In genomic region chr10:12922574-12923353, GRCm38 (mm10) we compare ENCODE assay signal across 8 mouse cellular contexts. TPM values are rescaled to one million over a fixed set of nuclear protein-coding genes. Genes with fewer than 3 reads are reported as not detected.
A peak's percentile ranks its signal among the peaks of the same experiment; 100 is the strongest.
DNase-seq lines count a peak whose midpoint lies in the region; ATAC-seq and TF ChIP-seq lines count a peak whose summit lies in the region.

No protein-coding gene starts in this region.

- CTCF ChIA-PET in Patski (lab: Charles Lee), result interaction anchor here (0.7 to 2.2 kb wide), 11 partner anchors 9 to 264 kb away, joined by 3 to 10 read pairs (median 4); partner anchors contain the start of gene Stx11

- H3K36me3 ChIP-seq in hindbrain, embryonic 13.5 days, result no peaks in the 10 kb centered on the region

- H3K27ac ChIP-seq in hindbrain, embryonic 13.5 days, result peak overlapping the region; percentile 80

- POLR2A ChIA-PET in Patski (lab: Charles Lee), result interaction anchor here (0.6 to 1.4 kb wide), 5 partner anchors 9 to 1044 kb away, joined by 3 to 8 read pairs (median 4); partner anchors contain the start of gene Utrn

- H3K27me3 ChIP-seq in Patski, result no peaks in the 10 kb centered on the region
- no peaks in the 10 kb centered on the region for H3K27me3 ChIP-seq in hindbrain, embryonic 13.5 days

- ATAC-seq in Patski, result peak; percentile 73
- ATAC-seq in hindbrain, embryonic 13.5 days (ENCODE audit: low FRiP score), result peak; percentile 98

- in situ Hi-C loops in Patski (cut with MboI; ENCODE audit: low pct_unique_long_range_greater_than_20kb), result loop anchor here (5.0 kb wide), 2 partner anchors 85 to 230 kb away; partner anchors contain the start of gene Sf3b5

- H3K4me3 ChIP-seq in hindbrain, embryonic 13.5 days, result peak overlapping the region; percentile 48

- peaks cover 8% of the 10 kb centered on the region for H3K4me1 ChIP-seq in hindbrain, embryonic 13.5 days (replicated peaks)

- H3K9ac ChIP-seq in hindbrain, embryonic 13.5 days, result peak overlapping the region; percentile 71

- H3K4me2 ChIP-seq in hindbrain, embryonic 13.5 days, result peak overlapping the region; percentile 61

- DNase-seq in Patski (ENCODE audit: low read depth, low spot score), result peak; percentile 77
- DNase-seq in cerebellum, postnatal 14 days, result peak; percentile 97 to 99
- peak; percentile 93 to 100 for DNase-seq in frontal cortex, postnatal 14 days (ENCODE audit: low spot score in 2 of 2)
- peak; percentile 98 to 99 for DNase-seq in layer of hippocampus, postnatal 25 days (ENCODE audit: extremely low spot score in 1 of 2, low spot score in 1 of 2)
- peak; percentile 95 for DNase-seq in lung, postnatal 25 days (ENCODE audit: low spot score)
- peak; percentile 100 for DNase-seq in retina, embryonic 14.5 days (ENCODE audit: low spot score)
- peak; percentile 86 for DNase-seq in thymus, postnatal 4 days

- TF ChIP-seq CTCF in Patski (IDR thresholded peaks at IDR 0.05), result peak; percentile 44

- WGBS in hindbrain, embryonic 13.5 days, result under 1% methylated on average over 55 of the region's 55 CpGs

- H3K9me3 ChIP-seq in hindbrain, embryonic 13.5 days, result no peaks in the 10 kb centered on the region

RNA-seq across cellular contexts. Expression of gene Stx11, which starts 41.3 kb away (rescaled TPM):
- 4.2 TPM for polyA plus RNA-seq in Patski (2021)
- 1.2 and 1.3 TPM in 2 replicates for polyA plus RNA-seq in hindbrain, embryonic 13.5 days (2015; fragmentation: Nextera tagmentation; extraction: Ambion mirVana)
- under 1 TPM in 1 of 2 experiments, not detected in 1; 0.22 TPM for total RNA-seq in layer of hippocampus, postnatal 25 days (2021)

RNA-seq across cellular contexts. Expression of gene Utrn, which starts 53.6 kb away (rescaled TPM):
- polyA plus RNA-seq in Patski (2021), result 40.9 TPM
- 30.1 and 31.4 TPM in 2 replicates for polyA plus RNA-seq in hindbrain, embryonic 13.5 days (2015; fragmentation: Nextera tagmentation; extraction: Ambion mirVana)
- total RNA-seq in layer of hippocampus, postnatal 25 days (2021), result 10 to 100 TPM; 38.3 to 42.6 TPM

Comparison
In these comparisons a context has a peak if more than half of its experiments do, and no peak if none do; other contexts are left out.
1. Peak in every context shown above with its lines: DNase-seq, ATAC-seq, H3K4me3 ChIP-seq and H3K27ac ChIP-seq.